Mouse (Mus musculus): Measurements from ENCODE around the gene Arl13a.
"Not testable (repeated sequence)": the region's sequence is repeated elsewhere in the genome, so short reads cannot be mapped to it uniquely, and the experiment has no call there.

Gene Arl13a

DNA sequence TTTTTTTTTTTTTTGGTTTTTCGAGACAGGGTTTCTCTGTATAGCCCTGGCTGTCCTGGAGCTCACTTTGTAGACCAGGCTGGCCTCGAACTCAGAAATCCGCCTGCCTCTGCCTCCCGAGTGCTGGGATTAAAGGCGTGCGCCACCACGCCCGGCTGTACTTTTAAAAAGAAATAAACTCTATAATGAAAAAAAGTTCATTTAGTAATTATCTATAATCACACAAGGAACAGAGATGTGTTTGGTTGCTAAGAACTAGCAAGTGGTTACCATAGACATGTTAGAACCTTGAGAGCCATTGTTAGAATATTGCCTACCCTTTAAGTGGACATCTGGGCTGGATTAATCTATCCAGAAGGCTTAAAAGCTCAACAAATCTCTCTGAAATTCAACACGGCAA is at the start of gene Arl13a:
TSS of gene Arl13a (plus strand) at position 301 of the 400 bp plus-strand sequence.
- not testable (repeated sequence) for DNase-seq (ENCODE audit: low read depth)

DNA sequence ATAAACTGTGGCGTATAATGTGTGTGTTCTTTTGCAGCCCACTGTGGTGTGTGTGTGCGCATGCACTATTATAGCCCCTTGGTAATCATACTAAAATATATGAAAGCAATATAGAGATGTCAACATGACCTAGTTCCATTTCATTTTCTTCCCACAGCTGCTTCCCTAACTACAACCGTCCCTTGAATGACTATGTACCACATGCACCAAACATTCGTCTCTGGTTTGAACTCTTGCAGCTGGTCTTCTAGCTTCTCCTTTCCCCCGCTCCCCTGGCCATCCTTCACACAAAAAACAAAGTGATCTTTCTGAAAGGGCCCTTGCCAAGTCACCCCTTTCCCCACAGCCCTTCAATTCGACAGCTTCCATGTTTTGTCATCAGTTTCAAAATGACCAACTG is 47.3 kb upstream of the Arl13a start:
- DNase-seq (ENCODE audit: low read depth), result no peak

- no peak for DNase-seq (ENCODE audit: low read depth)
These were observed 45.8 kb upstream of the Arl13a start for GRCm38 (mm10) chrX:134141551-134141950.

DNA sequence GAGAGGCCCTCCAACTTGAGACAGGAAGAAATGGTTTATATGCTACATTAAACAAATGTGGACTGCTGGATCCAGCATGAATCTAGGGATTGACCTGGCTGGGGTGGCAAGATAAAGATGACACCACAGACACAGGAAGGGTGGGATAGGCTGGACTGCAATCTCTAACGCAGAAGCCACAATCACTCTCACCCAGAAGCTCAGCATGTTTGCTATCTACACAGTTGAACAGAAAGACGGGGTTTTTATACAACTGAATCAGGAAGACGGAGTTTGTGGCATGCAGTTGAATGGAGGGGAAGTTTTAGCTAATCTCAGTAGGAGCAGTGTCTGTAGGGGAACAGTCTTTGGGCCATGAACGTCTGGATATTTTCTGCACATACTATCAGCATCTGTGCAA is 45.3 kb upstream of the Arl13a start:
- DNase-seq (ENCODE audit: low read depth), result no peak

DNA sequence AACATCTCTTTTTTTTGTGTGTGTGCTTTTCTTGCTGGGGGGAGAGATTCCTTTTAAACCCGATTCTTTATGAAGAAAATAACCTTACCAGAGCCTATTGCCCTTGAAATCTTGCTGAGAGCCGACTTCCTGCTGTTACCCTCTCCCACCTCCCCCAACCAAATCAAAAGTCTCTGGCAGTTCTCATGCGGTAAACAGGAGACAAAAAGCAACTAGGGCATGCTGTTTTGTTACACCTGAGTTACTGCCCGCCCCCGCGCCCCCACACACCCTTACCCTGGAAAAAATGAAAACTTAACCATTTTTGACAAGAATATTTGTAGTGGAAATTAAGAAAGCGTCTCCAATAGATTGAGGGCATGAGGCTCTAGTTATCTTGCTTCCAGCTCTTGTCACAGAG is 29.1 kb upstream of the Arl13a start:
- no peak for DNase-seq (ENCODE audit: low read depth)

DNA sequence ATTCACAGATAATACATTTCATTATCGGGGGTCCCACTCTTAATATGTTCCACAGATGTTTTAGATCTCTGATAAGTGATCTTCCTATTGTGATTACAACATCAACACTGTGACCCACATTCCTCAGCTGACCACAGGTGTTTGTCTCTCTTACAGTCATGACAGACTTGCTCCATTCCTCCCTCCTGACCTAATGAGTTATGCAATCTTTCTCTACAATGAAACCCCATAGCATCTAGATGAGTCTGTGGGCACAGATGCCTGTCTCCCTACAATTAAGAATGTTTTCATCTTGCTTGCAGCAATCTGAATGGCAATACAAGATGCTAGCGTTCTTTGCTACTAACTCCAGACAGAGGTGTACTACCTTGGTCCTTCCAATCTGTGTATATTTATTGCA is 26.9 kb upstream of the Arl13a start:
- no peak for DNase-seq (ENCODE audit: low read depth)

GRCm38 (mm10) chrX:134162043-134162720 is 25.1 kb upstream of the Arl13a start, which contains the start of gene Xkrx:
Gene Xkrx (minus strand): TSS chrX:134162076.
- DNase-seq (ENCODE audit: low read depth), result no peak

- no peak for DNase-seq (ENCODE audit: low read depth)
These were observed 24.5 kb upstream of the Arl13a start for GRCm38 (mm10) chrX:134162826-134163225.

GRCm38 (mm10) chrX:134163484-134163883 is 23.8 kb upstream of the Arl13a start:
- no peak for DNase-seq (ENCODE audit: low read depth)

DNA sequence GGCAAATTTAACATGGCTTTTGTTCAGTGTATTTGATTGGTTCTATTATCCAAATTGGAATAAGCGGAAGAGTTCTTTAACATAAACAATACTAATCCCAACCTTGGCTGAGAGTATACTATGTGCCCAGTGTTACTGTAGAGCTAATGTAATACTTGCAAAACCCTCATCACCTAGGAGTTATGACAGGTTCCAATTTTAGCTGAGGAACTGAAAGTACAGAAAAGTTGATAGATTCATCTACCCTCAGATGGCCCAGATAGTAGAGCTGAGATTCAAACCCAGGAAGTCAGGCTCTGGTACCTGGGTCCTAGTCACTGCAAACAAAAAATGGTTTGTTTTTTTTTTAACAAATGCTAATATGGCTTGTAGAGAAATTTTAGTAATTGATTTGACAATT is 16.7 kb upstream of the Arl13a start:
- no peak for DNase-seq (ENCODE audit: low read depth)

GRCm38 (mm10) chrX:134174699-134175098 is 12.6 kb upstream of the Arl13a start:
- DNase-seq (ENCODE audit: low read depth), result no peak

DNA sequence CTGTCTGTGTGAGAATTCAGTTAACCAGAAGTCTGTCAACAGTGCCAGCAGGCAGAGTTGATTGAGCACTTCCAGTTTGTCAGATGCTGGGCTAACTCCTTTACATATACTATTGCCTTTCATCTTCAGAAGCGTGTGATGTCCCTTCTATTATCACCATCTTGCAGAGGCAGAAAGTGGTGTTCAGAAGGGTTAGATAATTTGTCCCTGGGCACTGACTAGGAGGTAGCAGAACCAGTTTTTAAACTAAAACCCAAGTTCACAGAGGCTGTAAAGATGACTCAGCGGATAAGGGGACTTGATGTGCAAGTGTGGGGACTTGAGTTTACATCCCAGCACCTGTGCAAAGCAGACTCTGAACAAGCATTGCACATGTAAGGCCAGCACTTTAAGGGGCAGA is 21.2 kb downstream of the Arl13a start:
- DNase-seq (ENCODE audit: low read depth), result no peak

DNA sequence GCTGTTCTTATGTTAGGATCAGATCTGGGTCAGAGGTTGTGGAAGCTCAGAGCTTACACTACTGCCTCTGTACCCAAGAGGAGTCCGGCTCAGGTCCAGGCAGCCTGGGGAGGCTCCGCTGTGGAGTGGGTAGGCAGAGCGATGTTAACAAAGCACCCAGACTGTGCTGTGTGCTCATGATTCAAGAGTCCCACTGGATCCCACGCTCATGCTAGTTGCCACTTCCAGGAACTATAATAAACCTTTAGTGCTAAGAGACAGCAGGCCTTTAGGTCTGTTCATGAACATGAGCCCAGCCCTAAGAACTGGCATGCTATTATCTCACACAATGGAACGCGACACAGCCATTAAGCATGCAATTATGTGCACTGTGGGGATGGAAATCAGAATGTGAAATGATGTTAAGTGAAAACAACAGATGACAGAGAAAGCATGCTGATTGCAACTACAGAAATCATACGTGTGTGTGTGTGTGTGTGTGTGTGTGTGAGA is 23.9 kb downstream of the Arl13a start:
- no peak for DNase-seq (ENCODE audit: low read depth)

DNA sequence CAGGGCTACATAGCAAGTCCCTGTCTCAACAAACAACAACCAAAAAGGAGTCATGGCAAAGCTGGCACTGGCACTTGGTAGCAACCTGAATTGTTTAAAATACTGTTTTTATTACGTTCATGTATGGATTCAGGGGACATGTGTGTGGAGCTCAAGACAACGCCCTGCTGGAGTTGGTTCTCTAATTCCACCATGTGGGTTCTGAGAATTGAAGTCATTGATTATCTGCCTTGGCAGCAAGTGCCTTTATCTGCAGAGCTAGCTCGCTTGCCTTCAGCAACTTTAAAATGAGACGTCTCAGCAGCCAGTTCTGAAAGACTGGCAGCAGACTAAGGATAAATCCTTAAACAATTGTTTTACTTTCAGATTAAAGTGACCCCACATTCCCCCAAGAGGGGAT is 30.9 kb downstream of the Arl13a start:
- no peak for DNase-seq (ENCODE audit: low read depth)

GRCm38 (mm10) chrX:134220618-134221017 is 33.3 kb downstream of the Arl13a start:
- no peak for DNase-seq (ENCODE audit: low read depth)

DNA sequence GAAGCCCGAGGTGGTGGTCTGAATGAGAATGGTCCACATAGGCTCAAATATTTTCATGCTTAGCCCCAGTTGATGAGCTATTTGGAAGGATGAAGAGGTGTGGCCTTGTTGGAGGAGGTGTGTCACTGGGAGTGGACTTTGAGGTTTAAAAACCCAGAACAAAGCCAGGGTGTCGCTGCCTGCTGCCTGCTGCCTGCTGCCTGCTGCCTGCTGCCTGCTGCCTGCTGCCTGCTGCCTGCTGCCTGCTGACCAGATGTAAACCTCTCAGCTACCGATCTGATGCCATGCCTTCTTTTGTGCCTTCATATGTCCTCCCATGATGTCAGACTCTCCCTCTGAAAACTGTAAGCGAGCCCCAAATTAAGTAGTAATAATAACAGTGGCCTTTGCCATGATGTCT is 34.6 kb downstream of the Arl13a start, which contains the start of gene Nox1:
TSS of gene Nox1 (minus strand) at position 101 of the 400 bp plus-strand sequence.
- DNase-seq (ENCODE audit: low read depth), result no peak

DNA sequence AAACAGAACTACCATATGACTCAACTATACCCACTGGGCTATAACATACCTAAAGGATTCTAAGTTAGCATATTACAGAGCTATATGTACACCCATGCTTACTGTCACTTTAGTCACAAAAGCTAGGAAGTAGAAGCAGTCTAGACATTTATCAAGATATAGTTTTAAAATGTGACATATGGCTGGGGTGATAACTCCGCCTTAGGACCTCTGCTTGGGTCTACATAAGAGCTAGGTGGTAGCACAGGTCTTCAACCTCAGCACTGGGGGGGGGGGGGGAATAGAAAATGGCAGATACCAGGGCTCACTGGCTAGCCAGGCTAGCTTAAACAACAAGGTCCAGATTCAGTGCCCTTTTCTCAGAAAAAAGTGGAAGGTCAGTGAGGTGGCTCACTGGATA is 45.7 kb downstream of the Arl13a start:
- no peak for DNase-seq (ENCODE audit: low read depth)

DNA sequence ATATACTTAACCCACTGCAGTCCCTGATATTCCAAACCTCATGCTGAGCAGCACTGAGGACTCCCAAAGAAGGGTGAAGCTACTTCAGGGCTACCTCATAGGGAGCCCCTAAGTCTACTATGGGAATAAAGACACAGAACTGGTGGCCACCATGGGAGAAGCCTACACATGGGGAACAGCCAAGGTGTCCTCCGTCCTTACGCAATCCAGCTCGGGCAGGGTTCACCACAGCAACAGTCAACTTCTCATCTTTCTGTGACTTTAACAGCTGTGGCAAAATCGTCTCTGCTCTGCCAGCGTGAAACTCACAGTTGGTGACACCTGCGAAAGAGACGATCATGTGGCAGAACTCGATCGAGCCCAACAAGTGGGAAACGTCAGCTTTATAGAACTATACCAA is 51.0 kb downstream of the Arl13a start:
- DNase-seq (ENCODE audit: low read depth), result no peak

DNA sequence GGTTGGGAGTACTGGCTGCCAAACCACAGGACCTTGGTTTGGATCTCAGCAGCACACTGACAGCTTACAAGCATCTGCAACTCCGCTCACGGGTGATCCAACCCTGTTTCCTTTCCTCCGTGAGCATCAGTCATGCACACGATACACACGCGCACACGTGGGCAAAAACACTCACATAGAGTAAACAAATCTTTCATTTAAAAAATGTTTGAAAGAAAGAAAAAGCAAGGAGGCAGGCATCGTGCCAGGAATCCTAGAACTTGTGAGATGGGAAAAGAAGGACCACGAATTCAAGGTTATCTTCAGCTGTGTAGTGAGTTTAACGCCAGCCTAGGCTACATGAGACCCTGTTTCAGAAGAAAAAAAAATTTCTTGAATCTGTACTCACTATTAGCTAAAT is 58.6 kb downstream of the Arl13a start:
- DNase-seq (ENCODE audit: low read depth), result no peak

DNA sequence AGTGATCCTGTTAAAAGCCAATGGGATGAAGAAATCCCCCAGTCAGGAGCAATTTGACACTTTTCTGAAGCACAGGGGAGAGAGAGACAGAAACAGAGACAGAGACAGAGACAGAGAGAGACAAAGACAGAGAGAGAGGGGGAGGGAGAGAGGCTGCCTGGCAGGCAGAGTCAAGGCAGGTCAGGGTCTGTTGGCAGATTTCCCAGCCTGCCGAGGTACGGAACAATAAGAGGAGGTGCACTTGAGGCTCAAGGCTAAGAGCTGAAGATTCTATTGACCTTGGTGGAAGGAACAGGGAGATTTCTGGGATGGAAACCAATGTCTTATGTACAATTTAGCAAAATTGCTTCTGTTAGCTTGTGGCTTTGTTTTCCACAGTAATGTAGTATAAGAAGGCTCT is 60.9 kb downstream of the Arl13a start:
- DNase-seq (ENCODE audit: low read depth), result no peak

Data from c-Kit-positive CD71-negative TER-119-negative erythroid progenitor cells, embryonic 14.5 days (primary cell).